Mouse (Mus musculus) heart, embryonic 14.5 days (tissue): ENCODE results near the gene Hist1h2ak. TPM values are rescaled to one million over a fixed set of nuclear protein-coding genes. Genes with fewer than 3 reads are reported as not detected.
"Not testable (repeated sequence)": the region's sequence is repeated elsewhere in the genome, so short reads cannot be mapped to it uniquely, and the experiment has no call there.

Experiments used
- ATAC-seq: fragments of 200-750 bp; cut with Nextera tagmentation; 2 replicates; pipeline ENCODE4 v1.8.0; 2017; ENCODE audit warnings: low read depth, moderate TSS enrichment; ENCODE audit not compliant: insufficient number of reproducible peaks, insufficient read depth, low FRiP score
- H3K27ac ChIP-seq, 2 experiments: fragments of 200-500 bp in 1 of 2; fragments of 300-500 bp in 1 of 2; sonication (generic) in 1 of 2; replicated peaks in 1 of 2; 2 replicates each; pipeline ENCODE4 v1.5.1; 2012 to 2014; ENCODE audit warnings: low read depth in 2 of 2, low read length in 2 of 2, control low read depth in 1 of 2, mild to moderate bottlenecking in 1 of 2, mixed read lengths in 1 of 2; ENCODE audit not compliant: control insufficient read depth in 1 of 2, insufficient read depth in 1 of 2
- H3K27me3 ChIP-seq: fragments of 300-500 bp; sonication (generic); 2 replicates; pipeline ENCODE4 v1.6.1; 2014; ENCODE audit warnings: mild to moderate bottlenecking, low read length, control low read depth; ENCODE audit not compliant: control insufficient read depth, insufficient read depth
- H3K36me3 ChIP-seq: fragments of 300-500 bp; sonication (generic); 2 replicates; pipeline ENCODE4 v1.6.1; 2014; ENCODE audit warnings: mild to moderate bottlenecking, control low read depth, low read length, mixed read lengths; ENCODE audit not compliant: control insufficient read depth, insufficient read depth
- H3K4me1 ChIP-seq, 2 experiments: fragments of 200-500 bp in 1 of 2; fragments of 300-500 bp in 1 of 2; sonication (generic) in 1 of 2; 2 replicates each; pipeline ENCODE4 v1.6.1; 2012 to 2014; ENCODE audit warnings: low read length in 2 of 2, control low read depth in 1 of 2, mixed read lengths in 1 of 2; ENCODE audit not compliant: control insufficient read depth in 2 of 2, insufficient read depth in 2 of 2
- H3K4me2 ChIP-seq: fragments of 300-500 bp; sonication (generic); 2 replicates; pipeline ENCODE4 v1.6.1; 2014; ENCODE audit warnings: mild to moderate bottlenecking, low read length
- H3K4me3 ChIP-seq, 2 experiments: fragments of 200-500 bp in 1 of 2; fragments of 300-500 bp in 1 of 2; sonication (generic) in 1 of 2; 2 replicates each; pipeline ENCODE4 v1.5.1; 2012 to 2014; ENCODE audit warnings: low read length in 2 of 2, mild to moderate bottlenecking in 2 of 2, control low read depth in 1 of 2, low read depth in 1 of 2, moderate library complexity in 1 of 2; ENCODE audit not compliant: control insufficient read depth in 1 of 2, insufficient read depth in 1 of 2
- H3K9ac ChIP-seq: fragments of 300-500 bp; sonication (generic); 2 replicates; pipeline ENCODE4 v1.6.1; 2014; ENCODE audit warnings: mild to moderate bottlenecking, low read length
- H3K9me3 ChIP-seq: fragments of 300-500 bp; sonication (generic); 2 replicates; pipeline ENCODE4 v1.6.1; 2016; ENCODE audit warnings: low read length, control low read depth; ENCODE audit not compliant: control insufficient read depth
- WGBS: fragments of 180-500 bp; shearing (Covaris S2); extraction: QIAGEN DNeasy Blood & Tissue Kit; methylation state at CpG from one replicate; pipeline ENCODE4 v1.1.7; 2014; 5-methylcytosine and 5-hydroxymethylcytosine counted together
- polyA plus RNA-seq: library from polyadenylated mRNA; unstranded; fragments of >200 nt; fragmentation: Nextera tagmentation; extraction: Ambion mirVana; gene quantifications from 2 replicates; pipeline ENCODE4 v1.2.1, GENCODE M21; 2014

The Hist1h2ak gene
- polyA plus RNA-seq, 1 experiment from 2014 or later, result 4.3 TPM

DNA sequence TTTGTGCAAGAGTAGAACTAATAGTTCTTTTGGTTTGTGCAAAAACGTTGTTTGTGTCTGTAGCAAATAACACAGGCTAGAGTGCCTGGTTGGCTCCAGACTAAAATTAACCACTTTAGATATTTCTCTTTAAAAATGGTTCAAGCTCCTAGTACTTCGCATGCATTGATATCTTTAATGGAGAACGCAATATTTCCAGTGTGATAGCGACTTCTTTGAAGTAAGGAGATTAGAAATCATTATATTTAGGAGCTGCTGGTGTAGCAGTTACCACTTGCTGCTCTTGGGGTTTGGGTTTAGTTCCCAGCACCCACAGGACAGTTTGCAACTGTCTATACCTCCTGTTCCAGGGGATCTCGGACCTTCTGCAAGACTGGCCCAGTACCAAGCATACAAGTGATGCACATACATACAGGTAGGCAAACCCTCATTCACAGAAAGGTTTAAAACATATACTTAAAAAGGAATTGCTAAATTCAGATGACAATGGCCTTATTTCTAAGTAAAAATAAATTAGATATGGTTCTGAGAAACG, 27.5 kb upstream of the Hist1h2ak start:
- Histone ChIP-seq H3K4me2 (peak overlapping the region; percentile 92), H3K4me3 (peak overlapping the region in 1 of 2 experiments; percentile 60; a peak in 2 of 4 replicates), H3K4me1 (peaks cover 6 to 29% of the 10 kb centered on the region in 2 experiments), H3K9ac (peak overlapping the region; percentile 84), H3K9me3 (no peaks in the 10 kb centered on the region), H3K36me3 (no peaks in the 10 kb centered on the region), H3K27ac (peak overlapping the region in 1 of 2 experiments; percentile 88; a peak in 3 of 4 replicates), H3K27me3 (no peaks in the 10 kb centered on the region)
- no peak for ATAC-seq
- 41% methylated on average over 6 of the region's 6 CpGs for WGBS

DNA sequence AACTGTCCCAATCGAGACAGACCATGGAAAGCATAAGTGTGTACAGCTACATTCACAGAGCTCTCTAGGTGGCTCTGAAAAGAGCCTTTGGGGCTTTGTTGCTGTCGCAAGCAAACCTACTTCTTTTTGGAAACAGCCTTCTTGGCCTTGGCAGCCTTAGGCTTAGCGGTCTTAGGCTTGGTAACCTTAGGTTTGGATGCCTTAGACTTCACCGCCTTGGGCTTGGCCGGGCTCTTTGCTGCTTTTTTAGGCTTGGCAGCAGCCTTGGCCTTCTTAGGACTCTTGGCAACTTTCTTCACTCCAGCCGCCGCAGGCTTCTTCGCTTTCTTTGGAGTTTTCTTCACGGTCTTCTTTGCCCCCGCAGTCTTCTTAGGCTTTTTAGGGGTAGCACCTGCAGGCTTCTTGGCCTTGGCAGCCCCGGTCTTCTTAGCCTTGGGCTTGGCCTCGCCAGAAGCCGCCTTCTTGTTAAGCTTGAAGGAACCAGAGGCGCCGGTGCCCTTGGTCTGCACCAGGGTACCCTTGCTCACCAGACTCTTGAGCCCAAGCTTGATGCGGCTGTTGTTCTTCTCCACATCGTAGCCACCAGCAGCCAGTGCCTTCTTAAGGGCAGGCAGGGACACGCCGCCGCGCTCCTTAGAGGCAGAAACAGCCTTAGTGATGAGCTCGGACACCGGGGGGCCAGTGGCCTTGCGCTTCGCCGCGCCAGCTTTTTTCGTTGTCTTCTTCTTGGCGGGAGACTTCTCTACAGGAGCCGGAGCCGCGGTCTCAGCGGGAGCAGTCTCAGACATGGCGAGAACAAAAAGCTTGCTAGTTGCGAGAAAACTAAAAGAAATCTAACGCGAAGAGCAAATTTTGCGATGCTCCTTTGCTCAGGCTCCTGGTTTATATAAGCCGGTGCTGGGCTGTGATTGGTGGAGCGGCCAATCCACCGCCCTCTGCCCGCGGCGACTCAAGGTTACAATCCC, 26.4 kb upstream of the Hist1h2ak start, which contains the start of gene Hist1h1b:
Gene Hist1h1b (minus strand): TSS at position 859 of the 965 bp plus-strand sequence.
- ATAC-seq, result 0 out of 2 replicates have a peak, but pooled peaks have one; percentile 19
- peak within 1 kb of the TSS; percentile 60 to 84 for H3K4me3 ChIP-seq
- 1% methylated on average over 44 of the region's 44 CpGs for WGBS
- H3K9ac ChIP-seq, result peak within 1 kb of the TSS; percentile 84
- no peaks in the 10 kb centered on the region for H3K36me3 ChIP-seq
- peak within 1 kb of the TSS; percentile 92 for H3K4me2 ChIP-seq
- H3K27me3 ChIP-seq, result no peaks in the 10 kb centered on the region
- peak within 1 kb of the TSS; percentile 77 to 88 for H3K27ac ChIP-seq
- H3K4me1 ChIP-seq, result peaks cover 5 to 24% of the 10 kb centered on the region in 2 experiments; a peak in 3 of 4 replicates
- H3K9me3 ChIP-seq, result no peaks in the 10 kb centered on the region

DNA sequence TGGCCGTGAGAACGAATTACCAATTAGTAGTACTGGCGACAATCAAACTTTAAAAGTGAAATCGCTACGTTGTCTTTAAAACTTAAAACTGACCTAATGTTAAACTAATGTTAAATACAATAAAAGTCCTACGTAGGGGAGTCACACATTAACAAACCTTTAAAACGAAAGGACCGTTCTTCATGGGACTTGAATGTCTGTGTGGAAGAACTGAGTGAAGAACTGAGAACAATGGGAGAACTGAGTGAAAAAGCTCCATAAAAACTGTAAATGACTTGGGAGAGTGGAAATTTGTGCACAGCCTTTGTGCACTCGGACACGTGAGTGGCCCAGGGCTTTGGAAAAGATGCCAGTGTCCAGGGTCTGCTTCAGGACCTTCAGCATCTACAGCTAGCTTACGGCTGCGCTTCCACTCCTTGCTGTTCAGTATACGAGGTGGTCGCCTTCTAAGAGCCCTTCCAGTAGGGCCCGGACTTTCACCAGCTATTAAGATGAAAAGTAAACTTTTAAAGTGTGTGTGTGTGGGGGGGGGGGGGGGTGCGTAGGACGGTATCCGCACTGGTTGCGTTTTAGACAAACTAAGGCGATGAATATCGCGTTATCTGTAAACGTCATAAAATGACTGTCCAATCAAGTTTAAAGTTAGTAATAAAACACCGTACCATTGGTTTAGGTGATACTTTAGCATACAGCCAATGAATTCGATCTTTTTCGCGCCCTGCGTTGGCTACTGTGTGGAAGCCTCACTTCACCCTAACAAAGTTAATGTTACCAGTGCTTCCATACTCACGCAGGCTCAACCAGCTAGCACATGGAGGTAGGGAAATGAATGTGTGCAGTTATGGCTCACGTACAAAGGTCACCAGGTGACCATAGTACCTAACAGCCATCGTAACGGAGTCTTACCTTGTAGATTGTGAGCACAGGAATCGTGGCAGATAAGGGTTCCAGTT, 25.5 kb upstream of the Hist1h2ak start:
- peaks cover 5 to 20% of the 10 kb centered on the region in 2 experiments; a peak in 3 of 4 replicates for H3K4me1 ChIP-seq
- peak; percentile 80 for ATAC-seq
- H3K4me2 ChIP-seq, result peak overlapping the region; percentile 92
- peak overlapping the region; percentile 84 for H3K9ac ChIP-seq
- no peaks in the 10 kb centered on the region for H3K27me3 ChIP-seq
- peak overlapping the region; percentile 82 to 88 for H3K27ac ChIP-seq
- peak overlapping the region; percentile 60 to 84 for H3K4me3 ChIP-seq
- WGBS, result 7% methylated on average over 33 of the region's 33 CpGs
- no peaks in the 10 kb centered on the region for H3K9me3 ChIP-seq
- H3K36me3 ChIP-seq, result no peaks in the 10 kb centered on the region

DNA sequence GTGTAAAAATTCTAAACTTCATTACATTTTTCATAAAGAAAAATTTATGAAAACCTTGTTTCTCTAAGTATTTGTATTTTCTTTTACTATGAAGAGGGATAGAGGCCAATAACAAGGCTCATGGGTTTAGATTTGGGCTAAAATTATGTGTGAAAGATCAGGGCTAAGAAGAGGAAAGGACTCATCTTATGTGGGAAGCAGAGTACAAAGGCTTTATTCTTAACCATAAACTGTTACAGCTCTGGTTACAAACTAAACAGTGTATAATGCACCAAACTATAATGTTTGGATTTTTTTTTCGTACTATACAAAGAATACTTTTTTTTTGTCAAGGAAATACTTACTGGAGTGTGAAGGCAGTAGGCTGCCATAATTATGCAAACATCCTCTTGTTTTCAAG, 2.1 kb upstream of the Hist1h2ak start:
- 84% methylated on average over 1 of the region's 1 CpGs for WGBS
- Histone ChIP-seq H3K4me3 (peak overlapping the region in 1 of 2 experiments; percentile 37; a peak in 2 of 4 replicates), H3K36me3 (no peaks in the 10 kb centered on the region), H3K27me3 (no peaks in the 10 kb centered on the region), H3K4me2 (peak overlapping the region; percentile 61), H3K9me3 (no peaks in the 10 kb centered on the region), H3K27ac (no peak overlapping the region), H3K9ac (peak overlapping the region; percentile 62), H3K4me1 (peaks cover 0 to 23% of the 10 kb centered on the region in 2 experiments; a peak in 2 of 4 replicates)
- no peak for ATAC-seq

DNA sequence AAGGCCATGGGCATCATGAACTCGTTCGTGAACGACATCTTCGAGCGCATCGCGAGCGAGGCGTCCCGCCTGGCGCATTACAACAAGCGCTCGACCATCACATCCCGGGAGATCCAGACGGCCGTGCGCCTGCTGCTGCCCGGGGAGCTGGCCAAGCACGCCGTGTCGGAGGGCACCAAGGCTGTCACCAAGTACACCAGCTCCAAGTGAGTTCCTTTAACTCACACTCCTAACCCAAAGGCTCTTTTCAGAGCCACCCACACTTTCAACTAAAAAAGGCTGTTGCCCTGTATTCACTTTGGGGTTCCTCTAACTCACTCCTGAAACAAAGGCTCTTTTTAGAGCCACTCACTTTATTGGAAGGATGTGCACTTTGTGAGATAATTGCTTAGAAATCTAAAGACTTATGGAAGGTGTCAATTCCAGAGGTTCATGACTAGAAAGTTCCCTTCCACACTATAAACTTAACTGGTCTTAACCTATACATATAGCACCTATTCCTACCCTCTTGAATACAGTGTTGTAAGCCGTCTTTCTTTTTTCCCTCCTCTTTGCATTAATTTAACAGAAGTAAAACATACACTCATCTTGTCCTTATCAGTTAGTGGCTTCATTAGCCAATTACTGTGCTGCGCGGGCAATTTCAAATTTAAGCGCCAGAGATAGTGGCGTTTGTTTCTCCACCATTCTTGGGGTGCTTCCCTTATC, 821 bp upstream of the Hist1h2ak start:
- H3K4me2 ChIP-seq, result peak overlapping the region; percentile 61
- H3K27me3 ChIP-seq, H3K36me3 ChIP-seq, H3K9me3 ChIP-seq: not testable (repeated sequence)
- H3K4me3 ChIP-seq, result peak overlapping the region; percentile 37 to 59
- peak; percentile 7; the same call in 1 of the 2 replicates for ATAC-seq
- H3K9ac ChIP-seq, result peak overlapping the region; percentile 69
- H3K4me1 ChIP-seq, result peaks cover 1 to 26% of the 10 kb centered on the region in 2 experiments; a peak in 3 of 4 replicates
- peak overlapping the region; percentile 88 to 94 for H3K27ac ChIP-seq
- 1% methylated on average over 12 of the region's 26 CpGs for WGBS

DNA sequence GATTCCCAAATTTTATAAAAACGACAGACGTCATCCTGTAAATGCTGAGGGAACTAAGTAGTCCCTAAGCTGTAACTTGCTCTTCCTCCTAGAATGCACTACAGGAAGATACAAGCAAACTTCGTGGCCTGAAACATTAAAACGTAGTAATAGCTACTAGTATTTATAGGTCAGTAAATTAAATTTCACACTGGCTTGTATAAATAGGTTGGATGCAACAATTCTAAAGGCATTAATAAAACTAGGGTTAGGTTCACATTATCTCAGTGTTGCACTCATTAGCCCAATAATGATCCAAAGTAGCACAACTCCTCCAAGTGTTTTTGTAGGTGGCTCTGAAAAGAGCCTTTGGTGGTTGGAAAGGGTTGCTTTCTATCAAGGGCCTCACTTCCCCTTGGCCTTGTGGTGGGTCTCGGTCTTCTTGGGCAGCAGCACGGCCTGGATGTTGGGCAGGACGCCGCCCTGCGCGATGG, 540 bp downstream of the Hist1h2ak start:
- H3K4me1 ChIP-seq, result peaks cover 2 to 28% of the 10 kb centered on the region in 2 experiments; a peak in 3 of 4 replicates
- peak overlapping the region; percentile 75 for H3K9ac ChIP-seq
- 3% methylated on average over 10 of the region's 10 CpGs for WGBS
- peak overlapping the region; percentile 37 to 48 for H3K4me3 ChIP-seq
- H3K9me3 ChIP-seq, result no peaks in the 10 kb centered on the region
- no peaks in the 10 kb centered on the region for H3K36me3 ChIP-seq
- H3K27ac ChIP-seq, result peak overlapping the region; percentile 79 to 88
- no peaks in the 10 kb centered on the region for H3K27me3 ChIP-seq
- ATAC-seq, result no peak; the same call in 1 of the 2 replicates
- H3K4me2 ChIP-seq, result peak overlapping the region; percentile 61
